Mouse (Mus musculus): ENCODE measurements at regions not wholly inside any gene's neighbourhood (a gene's known extent, or its start where the extent isn't known, plus 50 kb on each side); places are given as distances from the start of the nearest gene placed in this dataset.

DNA sequence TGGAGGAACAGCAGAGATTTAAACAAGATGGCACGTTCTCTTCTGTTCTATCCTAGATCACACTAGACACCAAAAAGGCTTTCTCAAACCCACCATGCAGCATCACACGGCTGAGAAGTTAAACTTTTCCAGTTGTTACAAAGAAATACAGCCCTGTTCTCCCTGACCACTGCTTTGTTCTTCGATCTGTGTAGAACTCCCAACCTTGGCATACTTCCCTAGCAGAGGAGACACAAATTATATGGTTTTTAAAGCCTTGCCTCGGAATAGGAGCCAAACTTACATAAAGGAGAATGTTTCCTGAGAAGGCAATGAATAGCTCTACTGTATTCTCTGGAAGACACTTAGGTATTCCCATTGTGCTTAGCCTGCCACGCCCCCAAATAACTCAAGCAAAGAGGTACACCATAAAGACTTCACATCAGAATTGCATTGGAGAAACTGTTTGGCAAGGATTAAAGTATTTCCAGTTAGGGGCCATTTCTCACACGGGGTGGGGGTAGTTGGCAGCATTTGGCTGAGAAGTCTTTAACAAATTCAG, 114.1 kb upstream of the Ccdc122 start:
- in situ Hi-C loops (cut with MboI; ENCODE audit: low pct_unique_long_range_greater_than_20kb in 1 of 2, low sequenced_read_pairs in 2 of 2, unreplicated experiment in 1 of 2), result no loop called here

- in situ Hi-C loops (cut with MboI; ENCODE audit: low pct_unique_long_range_greater_than_20kb in 1 of 2, low sequenced_read_pairs in 2 of 2, unreplicated experiment in 1 of 2), result no loop called here
Measured at GRCm38 (mm10) chr14:76918091-76918490, 118.5 kb upstream of the Ccdc122 start.

- in situ Hi-C loops (cut with MboI; ENCODE audit: low pct_unique_long_range_greater_than_20kb in 1 of 2, low sequenced_read_pairs in 2 of 2, unreplicated experiment in 1 of 2), result no loop called here
Measured at GRCm38 (mm10) chr14:76917139-76917929, 119.2 kb upstream of the Ccdc122 start.

DNA sequence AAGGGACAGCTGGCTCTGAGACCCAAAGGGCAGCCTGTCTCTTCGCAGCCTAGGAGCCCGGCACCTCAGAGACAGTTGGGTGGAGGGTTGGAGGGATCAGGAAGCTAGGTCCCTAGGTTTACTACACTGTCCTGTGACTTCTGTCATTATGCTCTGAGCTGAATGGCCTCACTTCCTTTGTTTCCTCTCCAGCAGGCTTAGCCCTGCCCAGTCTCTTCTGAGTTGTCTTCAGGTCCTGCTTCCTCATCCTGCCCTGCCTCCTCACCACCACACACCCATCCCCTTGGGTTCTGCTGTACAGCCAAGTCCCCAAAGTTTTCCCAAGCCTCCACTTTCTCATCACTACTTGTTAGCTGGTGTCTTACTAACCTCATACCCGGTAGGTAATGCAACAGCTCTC, 122.7 kb upstream of the Ccdc122 start:
- in situ Hi-C loops (cut with MboI; ENCODE audit: low pct_unique_long_range_greater_than_20kb in 1 of 2, low sequenced_read_pairs in 2 of 2, unreplicated experiment in 1 of 2), result no loop called here

DNA sequence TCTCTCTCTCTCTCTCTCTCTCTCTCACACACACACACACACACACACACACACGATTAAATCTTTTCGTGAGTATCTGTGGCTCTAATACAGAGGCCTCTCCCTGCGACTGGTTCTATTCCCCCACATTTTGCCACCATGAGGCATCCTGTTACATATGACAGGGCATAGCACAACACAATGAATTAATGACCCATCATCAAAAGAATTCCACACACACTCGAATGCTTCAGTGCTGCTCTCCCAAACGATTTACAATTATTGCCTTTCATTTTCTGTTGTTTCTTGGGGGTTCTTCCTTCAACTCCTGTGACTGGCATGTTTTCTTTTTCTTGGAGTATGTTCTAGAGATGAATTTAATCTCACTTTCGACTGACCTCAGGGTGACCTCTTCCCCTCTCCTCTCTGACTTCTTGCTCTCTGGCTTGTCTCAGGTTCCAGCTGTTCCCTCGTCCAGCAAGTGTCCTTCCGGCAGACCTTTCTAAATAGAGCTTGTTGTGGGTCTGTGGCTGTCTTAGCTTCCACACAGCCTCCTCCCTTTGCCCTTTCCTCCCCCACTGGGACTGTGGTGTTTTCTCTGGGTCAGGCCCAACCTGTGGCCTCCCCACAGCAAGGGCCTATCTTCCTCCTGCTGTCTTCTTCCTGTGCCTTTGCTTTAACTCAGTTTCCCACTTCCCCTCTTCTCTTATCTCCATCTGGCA, 124.1 kb upstream of the Ccdc122 start:
- in situ Hi-C loops (cut with MboI; ENCODE audit: low pct_unique_long_range_greater_than_20kb in 1 of 2, low sequenced_read_pairs in 2 of 2, unreplicated experiment in 1 of 2), result no loop called here

GRCm38 (mm10) chr14:76911271-76911670, 125.3 kb upstream of the Ccdc122 start:
- in situ Hi-C loops (cut with MboI; ENCODE audit: low pct_unique_long_range_greater_than_20kb in 1 of 2, low sequenced_read_pairs in 2 of 2, unreplicated experiment in 1 of 2), result no loop called here

DNA sequence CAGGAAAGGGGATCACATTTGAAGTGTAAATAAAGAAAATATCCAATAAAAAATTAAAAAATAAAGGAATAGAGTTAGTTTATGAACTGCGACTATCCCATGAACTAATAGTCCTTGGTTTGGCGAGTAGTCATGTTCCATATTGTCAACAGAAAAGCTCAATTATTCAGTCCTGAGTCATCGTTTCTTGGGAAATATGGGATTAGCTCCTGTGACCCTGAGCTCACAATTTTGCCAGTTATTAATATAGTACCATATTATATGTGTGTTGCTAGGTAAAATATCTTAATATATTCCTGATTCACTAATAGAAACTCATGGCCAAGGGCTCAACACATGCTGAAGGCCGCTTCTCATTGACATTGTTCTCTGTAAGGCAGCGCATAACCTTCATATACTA, 126.4 kb upstream of the Ccdc122 start:
- in situ Hi-C loops (cut with MboI; ENCODE audit: low pct_unique_long_range_greater_than_20kb in 1 of 2, low sequenced_read_pairs in 2 of 2, unreplicated experiment in 1 of 2), result no loop called here

DNA sequence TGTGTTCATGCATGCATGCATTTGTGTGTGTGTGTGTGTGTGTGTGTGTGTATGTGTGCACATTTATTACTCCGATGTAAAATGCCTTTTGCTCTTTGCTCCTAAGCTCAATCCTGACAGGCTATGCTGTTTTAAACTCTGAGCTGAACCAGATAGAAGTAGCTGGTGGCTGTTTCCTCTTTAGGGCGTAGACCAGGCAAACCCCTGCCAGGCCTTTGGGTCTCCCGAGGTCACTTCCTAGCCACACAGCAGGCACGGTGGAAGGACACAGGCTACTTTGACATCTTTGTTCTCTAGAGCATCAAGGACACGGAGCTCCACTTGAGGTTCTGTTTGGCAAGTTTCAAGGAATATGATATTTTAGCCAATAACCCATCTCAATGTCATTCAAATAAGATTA, 128.6 kb upstream of the Ccdc122 start:
- in situ Hi-C loops (cut with MboI; ENCODE audit: low pct_unique_long_range_greater_than_20kb in 1 of 2, low sequenced_read_pairs in 2 of 2, unreplicated experiment in 1 of 2), result no loop called here

- in situ Hi-C loops (cut with MboI; ENCODE audit: low pct_unique_long_range_greater_than_20kb in 1 of 2, low sequenced_read_pairs in 2 of 2, unreplicated experiment in 1 of 2), result no loop called here
Measured at GRCm38 (mm10) chr14:76902962-76903757, 133.4 kb upstream of the Ccdc122 start.

DNA sequence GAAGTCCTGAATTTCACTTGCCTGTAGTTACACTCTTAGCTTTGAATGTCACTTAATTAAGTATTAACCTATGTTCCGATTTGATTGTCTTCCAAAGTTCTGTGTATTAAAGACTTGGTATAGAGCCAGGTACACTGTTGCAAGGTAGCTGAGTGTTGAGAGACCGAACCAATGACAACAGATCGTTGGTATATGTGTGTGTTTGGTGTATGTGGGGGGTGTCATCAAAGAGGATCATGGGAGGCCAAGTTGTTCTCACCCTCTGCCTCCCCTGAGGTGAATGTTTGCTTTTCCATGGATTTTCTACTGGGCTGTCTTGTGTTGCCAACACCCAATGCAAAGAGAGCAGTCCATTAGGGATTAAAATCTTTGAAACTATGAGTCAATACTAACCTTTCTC, 135.1 kb upstream of the Ccdc122 start:
- in situ Hi-C loops (cut with MboI; ENCODE audit: low pct_unique_long_range_greater_than_20kb in 1 of 2, low sequenced_read_pairs in 2 of 2, unreplicated experiment in 1 of 2), result no loop called here

- in situ Hi-C loops (cut with MboI; ENCODE audit: low pct_unique_long_range_greater_than_20kb in 1 of 2, low sequenced_read_pairs in 2 of 2, unreplicated experiment in 1 of 2), result no loop called here
Measured at GRCm38 (mm10) chr14:76899331-76899730, 137.2 kb upstream of the Ccdc122 start.

DNA sequence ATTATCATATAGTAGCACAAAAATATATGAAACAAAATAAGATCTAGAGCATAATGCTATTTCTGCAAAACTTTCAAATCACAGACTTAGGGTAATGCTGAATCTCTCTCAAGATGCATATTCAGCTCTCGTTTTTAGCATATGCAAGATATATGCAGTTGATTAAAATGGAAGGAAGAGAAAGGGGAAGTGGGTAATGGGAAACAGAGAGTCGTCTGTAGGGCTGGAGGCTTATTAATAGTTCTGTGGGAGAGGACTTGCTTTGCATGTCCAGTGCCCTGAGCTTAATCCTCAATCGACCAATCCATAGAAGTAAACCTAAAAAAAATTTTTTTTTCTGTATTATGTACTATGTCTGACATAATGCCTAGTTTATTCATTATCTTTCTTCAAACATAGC, 148.9 kb upstream of the Ccdc122 start:
- in situ Hi-C loops (cut with MboI; ENCODE audit: low pct_unique_long_range_greater_than_20kb in 1 of 2, low sequenced_read_pairs in 2 of 2, unreplicated experiment in 1 of 2), result no loop called here

DNA sequence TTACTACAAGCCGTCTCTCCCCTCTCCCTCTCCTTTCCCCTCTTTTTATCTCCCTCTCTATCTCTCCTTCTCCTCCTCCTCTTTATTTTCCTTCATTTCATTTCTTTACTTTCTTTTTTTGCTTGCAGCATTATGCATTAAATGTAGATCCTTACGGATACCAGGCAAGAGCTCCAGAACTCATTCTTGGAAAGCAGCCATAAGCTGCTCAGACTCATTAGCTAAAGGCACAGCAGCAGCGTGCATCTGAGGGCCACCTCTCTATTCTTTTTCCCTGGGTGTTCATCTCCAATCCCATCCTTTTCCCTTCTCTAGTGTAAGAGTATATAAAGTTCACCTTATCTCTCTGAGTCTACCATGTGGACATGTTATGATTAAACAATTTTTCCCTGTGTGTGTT, 149.4 kb upstream of the Ccdc122 start:
- in situ Hi-C loops (cut with MboI; ENCODE audit: low pct_unique_long_range_greater_than_20kb in 1 of 2, low sequenced_read_pairs in 2 of 2, unreplicated experiment in 1 of 2), result no loop called here

GRCm38 (mm10) chr14:76883231-76883651, 153.3 kb upstream of the Ccdc122 start:
- in situ Hi-C loops (cut with MboI; ENCODE audit: low pct_unique_long_range_greater_than_20kb in 1 of 2, low sequenced_read_pairs in 2 of 2, unreplicated experiment in 1 of 2), result no loop called here

DNA sequence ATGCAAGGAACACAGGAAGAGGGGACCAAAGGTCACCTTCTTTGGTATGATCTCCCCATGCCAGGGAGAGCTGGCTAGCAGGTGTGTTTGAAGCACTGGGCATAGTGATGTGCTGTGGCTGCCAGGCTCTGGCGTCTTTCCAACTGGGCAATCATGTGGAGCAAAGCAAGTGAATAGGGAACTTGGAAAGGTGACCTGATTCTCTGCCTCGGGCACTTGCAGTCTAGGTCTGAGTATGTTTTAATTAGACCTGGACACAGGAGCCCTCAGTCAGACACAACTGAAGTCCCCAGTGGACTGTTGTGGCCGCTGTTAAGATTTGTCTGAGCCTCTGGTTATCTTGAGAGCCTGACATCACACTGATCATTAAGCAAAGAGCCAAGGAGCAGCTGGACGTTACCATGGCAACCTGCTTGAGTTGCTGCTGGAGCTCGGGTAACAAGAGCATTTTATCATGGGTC, 153.8 kb upstream of the Ccdc122 start:
- in situ Hi-C loops (cut with MboI; ENCODE audit: low pct_unique_long_range_greater_than_20kb in 1 of 2, low sequenced_read_pairs in 2 of 2, unreplicated experiment in 1 of 2), result no loop called here

DNA sequence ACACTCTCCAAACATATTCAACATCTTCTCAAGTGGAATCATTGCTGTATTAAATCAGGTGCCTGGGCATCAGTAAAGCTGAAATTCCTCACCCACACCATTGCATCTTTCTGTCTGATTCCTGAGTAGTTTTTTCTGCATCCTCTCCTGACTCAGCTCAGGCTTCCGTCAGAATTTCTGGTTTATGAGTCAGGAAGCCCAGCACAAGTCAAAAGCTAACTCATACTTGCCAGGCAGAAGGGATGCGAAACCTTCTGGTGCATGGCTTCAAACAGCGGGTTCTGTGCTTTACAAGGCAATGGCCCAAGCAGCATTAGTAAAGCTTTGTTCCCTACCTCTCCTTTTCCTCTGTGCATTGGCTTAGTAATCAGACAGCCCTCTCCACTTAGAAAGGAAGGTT, 155.7 kb upstream of the Ccdc122 start:
- in situ Hi-C loops (cut with MboI; ENCODE audit: low pct_unique_long_range_greater_than_20kb in 1 of 2, low sequenced_read_pairs in 2 of 2, unreplicated experiment in 1 of 2), result no loop called here

DNA sequence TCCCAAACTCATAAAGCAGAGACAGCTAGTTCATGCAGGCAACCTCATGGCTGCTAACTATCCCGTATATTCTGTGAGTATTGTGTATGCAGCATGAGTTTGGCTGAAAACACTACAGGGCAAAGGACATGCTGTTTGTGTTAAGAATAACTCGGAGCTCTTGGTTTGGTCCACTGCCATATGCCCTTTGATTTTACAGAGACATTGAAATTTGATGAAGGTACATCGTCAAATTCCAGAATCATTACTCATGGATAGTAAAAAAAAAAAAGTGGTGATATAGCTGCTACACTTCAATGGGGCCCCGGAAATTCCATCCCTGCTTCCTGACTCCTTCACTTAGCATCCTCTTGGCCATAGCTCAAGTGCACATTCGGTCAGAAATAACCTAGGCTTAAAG, 159.3 kb upstream of the Ccdc122 start:
- in situ Hi-C loops (cut with MboI; ENCODE audit: low pct_unique_long_range_greater_than_20kb in 1 of 2, low sequenced_read_pairs in 2 of 2, unreplicated experiment in 1 of 2), result loop anchor here (10.0 kb wide), 2 partner anchors 373 to 393 kb away; no protein-coding TSS in a partner anchor

- in situ Hi-C loops (cut with MboI; ENCODE audit: low pct_unique_long_range_greater_than_20kb in 1 of 2, low sequenced_read_pairs in 2 of 2, unreplicated experiment in 1 of 2), result loop anchor here (10.0 kb wide), 2 partner anchors 371 to 391 kb away; no protein-coding TSS in a partner anchor
Measured at GRCm38 (mm10) chr14:76876015-76876414, 160.6 kb upstream of the Ccdc122 start.
